Mouse (Mus musculus) stomach, embryonic 14.5 days (tissue): ENCODE data around the gene Srbd1. TPM values are rescaled to one million over a fixed set of nuclear protein-coding genes. Genes with fewer than 3 reads are reported as not detected.

ENCODE experiments used
- ATAC-seq: fragments of 200-750 bp; cut with Nextera tagmentation; 2 replicates; pipeline ENCODE4 v1.8.0; 2017; ENCODE audit warnings: low read depth, moderate TSS enrichment; ENCODE audit not compliant: insufficient number of reproducible peaks, insufficient read depth, low FRiP score
- H3K27ac ChIP-seq: fragments of 300-500 bp; sonication (generic); 2 replicates; pipeline ENCODE4 v1.5.1; 2014; ENCODE audit warnings: mild to moderate bottlenecking, low read length, moderate library complexity, mixed read lengths
- H3K27me3 ChIP-seq: fragments of 300-500 bp; sonication (generic); 2 replicates; pipeline ENCODE4 v1.6.1; 2014; ENCODE audit warnings: low read length, control low read depth, mixed read lengths; ENCODE audit not compliant: control insufficient read depth, insufficient read depth
- H3K36me3 ChIP-seq: fragments of 300-500 bp; sonication (generic); 2 replicates; pipeline ENCODE4 v1.6.1; 2014; ENCODE audit warnings: mild to moderate bottlenecking, control low read depth, low read length, moderate library complexity, mixed read lengths; ENCODE audit not compliant: control insufficient read depth, insufficient read depth
- H3K4me1 ChIP-seq: fragments of 300-500 bp; sonication (generic); 2 replicates; pipeline ENCODE4 v1.6.1; 2014; ENCODE audit warnings: low read length, control low read depth, mixed read lengths; ENCODE audit not compliant: control insufficient read depth, insufficient read depth
- H3K4me2 ChIP-seq: fragments of 300-500 bp; sonication (generic); replicated peaks from 2 replicates; pipeline ENCODE4 v1.6.1; 2014; ENCODE audit warnings: low read depth, low read length, control low read depth
- H3K4me3 ChIP-seq: fragments of 300-500 bp; sonication (generic); 2 replicates; pipeline ENCODE4 v1.5.1; 2014; ENCODE audit warnings: low read depth, low read length, control low read depth
- H3K9ac ChIP-seq: fragments of 300-500 bp; sonication (generic); replicated peaks from 2 replicates; pipeline ENCODE4 v1.6.1; 2014; ENCODE audit warnings: low read depth, mild to moderate bottlenecking, control low read depth, low read length, moderate library complexity, mixed read lengths
- H3K9me3 ChIP-seq: fragments of 300-500 bp; sonication (generic); 2 replicates; pipeline ENCODE4 v1.6.1; 2016; ENCODE audit warnings: low read depth, low read length, control low read depth; ENCODE audit not compliant: control insufficient read depth
- WGBS: fragments of 180-500 bp; shearing (Covaris S2); extraction: QIAGEN DNeasy Blood & Tissue Kit; methylation state at CpG from one replicate; pipeline ENCODE4 v1.1.7; 2014; 5-methylcytosine and 5-hydroxymethylcytosine counted together
- polyA plus RNA-seq: library from polyadenylated mRNA; unstranded; fragments of >200 nt; fragmentation: Nextera tagmentation; extraction: Ambion mirVana; gene quantifications from 2 replicates; pipeline ENCODE4 v1.2.1, GENCODE M21; 2014

Srbd1 gene
- polyA plus RNA-seq, 1 experiment from 2014 or later: 10.7 TPM

DNA sequence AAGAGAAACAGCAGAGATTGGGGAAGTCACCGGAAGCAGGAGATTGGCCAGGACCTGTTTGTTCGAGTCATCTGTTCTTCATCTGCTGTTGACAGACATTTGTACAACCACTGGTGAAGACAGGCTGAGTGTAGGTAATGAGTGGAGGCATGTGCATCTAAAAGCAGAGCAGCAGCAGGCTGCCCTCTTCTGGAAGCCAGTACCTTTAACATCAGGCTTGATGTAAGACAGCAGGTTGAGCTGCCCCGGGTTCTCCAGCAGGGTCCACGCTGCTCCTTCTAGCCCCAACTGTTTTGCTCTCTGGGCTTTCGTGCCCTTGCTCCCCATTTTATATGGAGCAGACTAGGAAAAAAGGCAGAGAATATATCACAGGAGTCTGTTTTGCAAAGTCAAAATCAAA is 19.1 kb downstream of the Srbd1 start:
- Histone ChIP-seq H3K9me3 (no peaks in the 10 kb centered on the region), H3K4me1 (no peaks in the 10 kb centered on the region), H3K36me3 (peaks cover 18% of the 10 kb centered on the region), H3K4me2 (no peak overlapping the region), H3K27ac (no peak overlapping the region), H3K4me3 (no peak overlapping the region), H3K27me3 (no peaks in the 10 kb centered on the region), H3K9ac (no peak overlapping the region)
- no peak for ATAC-seq
- 72% methylated on average over 5 of the region's 5 CpGs for WGBS

GRCm38 (mm10) chr17:86123146-86123545 is 21.8 kb downstream of the Srbd1 start:
- Histone ChIP-seq H3K9ac (no peak overlapping the region), H3K9me3 (no peaks in the 10 kb centered on the region), H3K4me2 (no peak overlapping the region), H3K4me3 (no peak overlapping the region), H3K4me1 (no peaks in the 10 kb centered on the region), H3K27ac (no peak overlapping the region), H3K27me3 (no peaks in the 10 kb centered on the region), H3K36me3 (peaks cover 12% of the 10 kb centered on the region)
- ATAC-seq: no peak
- 87% methylated on average over 3 of the region's 3 CpGs for WGBS

- H3K27ac ChIP-seq: no peak overlapping the region
- H3K4me2 ChIP-seq: no peak overlapping the region
- no peaks in the 10 kb centered on the region for H3K27me3 ChIP-seq
- H3K9ac ChIP-seq: no peak overlapping the region
- 83% methylated on average over 2 of the region's 2 CpGs for WGBS
- no peak for ATAC-seq
- H3K9me3 ChIP-seq: no peaks in the 10 kb centered on the region
- peaks cover 2% of the 10 kb centered on the region; the same call in 1 of the 2 replicates for H3K36me3 ChIP-seq
- H3K4me3 ChIP-seq: no peak overlapping the region
- no peaks in the 10 kb centered on the region for H3K4me1 ChIP-seq
Measured at GRCm38 (mm10) chr17:86096875-86097274, 48.1 kb downstream of the Srbd1 start.

DNA sequence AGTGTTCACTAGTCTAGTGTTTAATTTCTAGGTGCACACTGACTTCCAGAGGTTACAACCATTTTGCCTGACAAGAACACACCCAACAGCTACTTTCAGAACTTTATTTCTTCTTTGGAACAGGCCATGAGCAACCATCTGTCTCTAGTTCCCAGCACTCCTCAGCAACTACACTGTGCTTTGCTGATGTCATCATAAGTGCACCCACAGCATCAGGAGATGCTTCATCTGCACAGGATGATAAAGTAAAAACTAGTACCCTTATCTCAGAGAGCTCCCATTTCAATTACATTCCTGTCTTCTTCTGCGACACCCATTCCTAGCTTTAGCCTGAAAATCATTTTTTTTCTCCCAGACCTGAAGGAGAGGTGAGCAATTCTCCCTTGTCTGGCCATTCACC is 51.9 kb downstream of the Srbd1 start:
- Histone ChIP-seq H3K4me1 (no peaks in the 10 kb centered on the region), H3K9ac (no peak overlapping the region), H3K4me2 (no peak overlapping the region), H3K4me3 (no peak overlapping the region), H3K27me3 (no peaks in the 10 kb centered on the region), H3K9me3 (no peaks in the 10 kb centered on the region), H3K27ac (no peak overlapping the region), H3K36me3 (no peaks in the 10 kb centered on the region; the same call in 1 of the 2 replicates)
- ATAC-seq: no peak
- 79% methylated on average over 1 of the region's 1 CpGs for WGBS

DNA sequence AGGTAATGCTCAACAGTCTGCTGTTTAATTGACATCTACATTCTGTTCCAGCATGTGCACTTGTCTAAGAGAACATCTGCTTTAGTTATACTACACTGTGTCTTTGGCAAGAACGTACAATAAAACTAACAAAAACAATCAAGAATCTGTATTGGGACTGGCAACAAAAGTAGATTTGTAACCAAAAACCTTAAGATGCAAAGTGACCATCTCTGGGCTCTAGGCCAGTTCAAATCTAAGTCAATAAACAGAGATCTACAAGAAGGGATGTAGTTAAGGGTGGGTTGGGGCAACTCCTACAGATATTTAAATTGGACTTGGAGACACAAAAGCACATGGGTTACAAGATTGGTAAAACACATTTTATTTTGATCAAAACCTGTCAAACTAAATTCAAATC is 53.3 kb downstream of the Srbd1 start:
- H3K27me3 ChIP-seq: no peaks in the 10 kb centered on the region
- 72% methylated on average over 1 of the region's 1 CpGs for WGBS
- H3K9me3 ChIP-seq: no peaks in the 10 kb centered on the region
- no peak overlapping the region for H3K9ac ChIP-seq
- no peaks in the 10 kb centered on the region for H3K4me1 ChIP-seq
- no peak overlapping the region for H3K4me3 ChIP-seq
- H3K27ac ChIP-seq: no peak overlapping the region
- H3K36me3 ChIP-seq: no peaks in the 10 kb centered on the region; the same call in 1 of the 2 replicates
- ATAC-seq: no peak
- no peak overlapping the region for H3K4me2 ChIP-seq

DNA sequence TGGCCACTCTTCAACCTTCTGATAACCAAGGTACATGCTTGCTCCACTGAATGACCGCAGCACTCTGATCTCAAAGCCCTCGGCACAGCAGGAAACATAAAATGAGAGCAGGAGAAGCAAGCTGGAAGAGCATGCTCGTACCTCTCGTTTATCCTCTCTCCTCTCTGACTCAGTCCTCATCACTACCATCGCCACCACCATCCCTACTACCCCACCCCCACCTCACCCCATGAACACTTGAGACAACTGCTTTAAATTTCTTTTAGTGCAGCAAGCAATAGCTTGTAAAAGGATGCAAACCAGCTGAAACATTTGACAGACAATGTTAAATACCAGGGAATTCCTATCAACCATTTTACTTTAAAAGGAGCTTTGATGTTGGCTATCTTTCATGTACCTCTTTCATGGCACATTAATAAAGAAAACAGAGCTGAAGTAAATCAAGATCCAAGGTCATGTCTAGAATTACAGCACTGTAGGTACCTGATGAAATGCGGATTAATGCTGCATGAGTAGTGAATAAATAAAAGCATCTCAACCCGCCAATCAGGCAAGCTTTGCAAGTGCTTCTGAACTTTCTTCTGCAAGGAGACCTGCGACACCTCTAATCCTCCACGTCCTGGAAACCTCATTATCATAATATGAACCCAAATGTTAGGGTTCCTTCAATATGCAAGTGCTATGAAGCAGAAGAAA is 54.9 kb downstream of the Srbd1 start:
- Histone ChIP-seq H3K4me2 (no peak overlapping the region), H3K27ac (no peak overlapping the region), H3K4me1 (no peaks in the 10 kb centered on the region), H3K36me3 (no peaks in the 10 kb centered on the region; the same call in 1 of the 2 replicates), H3K9me3 (no peaks in the 10 kb centered on the region), H3K4me3 (no peak overlapping the region), H3K27me3 (no peaks in the 10 kb centered on the region), H3K9ac (no peak overlapping the region)
- 58% methylated on average over 9 of the region's 9 CpGs for WGBS
- ATAC-seq: no peak

GRCm38 (mm10) chr17:86087922-86088321 is 57.1 kb downstream of the Srbd1 start:
- H3K27ac ChIP-seq: no peak overlapping the region
- 90% methylated on average over 9 of the region's 9 CpGs for WGBS
- ATAC-seq: no peak
- H3K9ac ChIP-seq: no peak overlapping the region
- no peak overlapping the region for H3K4me3 ChIP-seq
- H3K27me3 ChIP-seq: no peaks in the 10 kb centered on the region
- H3K4me1 ChIP-seq: no peaks in the 10 kb centered on the region
- H3K36me3 ChIP-seq: no peaks in the 10 kb centered on the region
- H3K4me2 ChIP-seq: no peak overlapping the region
- no peaks in the 10 kb centered on the region for H3K9me3 ChIP-seq

DNA sequence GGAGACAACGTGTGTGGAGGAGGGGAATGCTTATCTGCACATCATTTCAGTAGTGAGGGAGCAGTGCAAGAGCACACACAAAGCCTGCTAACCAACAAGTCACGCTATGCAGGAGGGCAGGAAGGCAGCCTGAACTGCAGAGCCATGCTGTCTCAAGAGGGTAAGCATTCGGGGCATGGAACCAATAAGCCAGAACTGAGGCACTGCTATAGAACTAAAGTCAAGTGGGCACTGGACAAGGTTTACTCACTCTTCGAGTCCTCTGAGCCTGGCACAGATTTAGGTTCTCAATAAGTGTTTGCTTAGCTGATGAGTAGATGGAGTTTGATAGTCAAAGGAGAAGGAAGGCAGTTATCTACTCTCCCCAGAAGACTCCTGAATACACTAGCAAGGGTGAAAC is 58.8 kb downstream of the Srbd1 start:
- Histone ChIP-seq H3K9me3 (no peaks in the 10 kb centered on the region), H3K4me2 (no peak overlapping the region), H3K4me3 (no peak overlapping the region), H3K36me3 (no peaks in the 10 kb centered on the region), H3K4me1 (no peaks in the 10 kb centered on the region), H3K27ac (no peak overlapping the region), H3K27me3 (no peaks in the 10 kb centered on the region), H3K9ac (no peak overlapping the region)
- no peak for ATAC-seq
- WGBS: 80% methylated on average over 4 of the region's 4 CpGs

DNA sequence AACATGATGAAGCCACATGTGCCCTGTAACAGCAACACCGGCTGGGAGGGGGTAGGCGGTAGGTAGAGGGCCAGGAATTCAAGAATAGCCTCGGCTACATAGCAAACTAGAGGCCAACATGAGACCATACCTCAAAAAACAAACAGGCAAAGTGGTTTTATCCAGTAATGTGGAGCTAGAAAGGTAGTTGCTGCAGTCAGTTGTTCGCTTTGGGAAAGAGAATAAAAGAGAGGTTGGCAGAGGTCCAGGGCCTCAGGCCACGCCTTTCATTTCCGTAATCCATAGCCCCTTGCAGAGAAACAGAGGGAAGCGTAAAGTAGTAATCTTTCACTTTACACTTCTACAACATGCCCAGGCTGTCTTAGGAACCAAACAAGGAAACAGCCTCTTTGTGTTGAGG is 61.8 kb downstream of the Srbd1 start:
- WGBS: 65% methylated on average over 7 of the region's 7 CpGs
- Histone ChIP-seq H3K9me3 (no peaks in the 10 kb centered on the region), H3K9ac (no peak overlapping the region), H3K4me1 (no peaks in the 10 kb centered on the region), H3K4me3 (no peak overlapping the region), H3K4me2 (no peak overlapping the region), H3K36me3 (no peaks in the 10 kb centered on the region), H3K27me3 (no peaks in the 10 kb centered on the region), H3K27ac (no peak overlapping the region)
- no peak for ATAC-seq
